Mouse (Mus musculus) CH12.LX (cell line): ENCODE results near the gene St8sia2.

Source experiments
- BHLHE40 ChIP-seq: IDR thresholded peaks from 2 replicates; pipeline ENCODE4 v1.6.1; 2011; ENCODE audit warnings: mild to moderate bottlenecking, low read depth, low read length, improper control_type of control experiment
- CHD1 ChIP-seq: IDR thresholded peaks from 2 replicates; pipeline ENCODE4 v1.6.1; 2012; ENCODE audit warnings: low read depth, low read length, improper control_type of control experiment, inconsistent platforms
- CTCF ChIP-seq, 2 experiments: IDR thresholded peaks in 1 of 2; conservative IDR thresholded peaks in 1 of 2; 2 replicates each; pipeline ENCODE4 v1.5.1; 2011 to 2012; ENCODE audit warnings: low read depth in 2 of 2, low read length in 2 of 2, improper control_type of control experiment in 1 of 2, inconsistent platforms in 1 of 2, mild to moderate bottlenecking in 1 of 2, moderate library complexity in 1 of 2
- E2F4 ChIP-seq: IDR thresholded peaks from 2 replicates; pipeline ENCODE4 v1.6.1; 2011; ENCODE audit warnings: low read depth, low read length, improper control_type of control experiment; ENCODE audit not compliant: insufficient replicate concordance
- EP300 ChIP-seq: IDR thresholded peaks from 2 replicates; pipeline ENCODE4 v1.6.1; 2011; ENCODE audit warnings: low read length, improper control_type of control experiment
- MAFK ChIP-seq: IDR thresholded peaks from 2 replicates; pipeline ENCODE4 v1.6.1; 2011; ENCODE audit warnings: low read length, improper control_type of control experiment; ENCODE audit not compliant: insufficient replicate concordance
- MAX ChIP-seq: IDR thresholded peaks from 2 replicates; pipeline ENCODE4 v1.6.1; 2011; ENCODE audit warnings: low read length, improper control_type of control experiment
- NELFE ChIP-seq: IDR thresholded peaks from 2 replicates; pipeline ENCODE4 v1.6.1; 2011; ENCODE audit warnings: low read depth, low read length, improper control_type of control experiment
- POLR2A ChIP-seq: IDR thresholded peaks from 2 replicates; pipeline ENCODE4 v1.6.1; 2011; ENCODE audit warnings: low read depth, mild to moderate bottlenecking, improper control_type of control experiment, low read length
- POLR2AphosphoS2 ChIP-seq: IDR thresholded peaks from 2 replicates; pipeline ENCODE4 v1.6.1; 2011; ENCODE audit warnings: low read depth, low read length, improper control_type of control experiment
- RAD21 ChIP-seq: IDR thresholded peaks from 2 replicates; pipeline ENCODE4 v1.6.1; 2011; ENCODE audit warnings: low read depth, mild to moderate bottlenecking, low read length, improper control_type of control experiment, moderate library complexity
- USF1 ChIP-seq: IDR thresholded peaks from 2 replicates; pipeline ENCODE4 v1.6.1; 2014; ENCODE audit warnings: low read depth, mild to moderate bottlenecking, inconsistent platforms, low read length, improper control_type of control experiment

GRCm38 (mm10) chr7:73910843-73911242 lies 102.6 kb downstream of the St8sia2 start:
- TF ChIP-seq CTCF (conservative IDR thresholded peaks at IDR 0.05 in 1 of 2, IDR thresholded peaks at IDR 0.05 in 1 of 2; ENCODE audit: low read depth in 2 of 2, low read length in 2 of 2) (no peak), BHLHE40 (no peak), POLR2A (no peak), POLR2AphosphoS2 (no peak), USF1 (no peak), EP300 (no peak), RAD21 (no peak), MAFK (no peak), CHD1 (no peak), NELFE (no peak), MAX (no peak), E2F4 (no peak)
